8 mouse cellular contexts compared by ENCODE assay signal in the genomic region with DNA sequence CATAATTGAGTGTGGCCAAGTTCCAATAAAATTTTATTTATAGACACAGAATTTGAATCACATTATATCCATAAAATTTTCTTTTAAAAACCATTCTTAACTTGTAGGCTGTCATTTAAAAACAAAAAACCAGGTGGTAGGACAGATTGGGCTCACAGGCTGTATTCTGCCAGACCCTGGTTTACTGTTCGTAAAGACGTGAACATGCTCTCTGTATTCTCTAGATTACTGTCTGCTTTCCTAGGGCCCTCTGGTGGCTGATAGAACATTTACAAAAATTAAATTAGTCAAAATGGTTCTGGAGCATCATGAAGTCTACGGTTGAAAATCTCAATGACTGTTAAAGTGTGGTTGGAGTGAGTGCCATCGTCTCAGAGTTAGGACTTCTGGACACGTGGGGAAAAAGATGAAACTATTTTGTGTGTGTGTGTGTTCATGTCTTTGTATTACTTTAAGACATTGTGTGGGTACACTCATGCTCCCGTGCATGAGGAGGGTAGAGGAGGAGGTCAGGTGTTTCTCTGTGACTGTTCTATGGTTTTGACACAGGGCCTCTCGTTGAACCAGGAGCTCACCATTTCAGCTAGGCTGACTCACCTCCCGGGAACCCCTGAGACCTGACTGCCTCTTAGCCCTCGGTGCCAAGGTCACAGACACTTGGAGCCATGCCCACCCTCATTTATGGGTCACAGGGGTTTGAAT. TPM values are rescaled to one million over a fixed set of nuclear protein-coding genes. Genes with fewer than 3 reads are reported as not detected.
DNase-seq lines count a peak whose midpoint lies in the region; ATAC-seq and TF ChIP-seq lines count a peak whose summit lies in the region.
"Had no signal": no experiment of that assay in that cellular context is flagged by ENCODE, and none has a peak within 500 bp of the region (broad histone marks: within the 10 kb centered on the region; RNA-seq: fewer than 3 reads in every experiment).

No protein-coding gene starts in this region.

- TF ChIP-seq CTCF in liver, embryonic 14.5 days (IDR thresholded peaks at IDR 0.05; ENCODE audit: low read depth), result peak; percentile 26; the same call in 1 of the 2 replicates

- no peaks in the 10 kb centered on the region; a peak in 1 of 4 replicates for H3K4me1 ChIP-seq in liver, embryonic 14.5 days (replicated peaks; ENCODE audit: control insufficient read depth in 2 of 2, insufficient read depth in 2 of 2, low read length in 1 of 2)
- no peaks in the 10 kb centered on the region for H3K4me1 ChIP-seq in liver, embryonic 11.5 days (replicated peaks; ENCODE audit: control insufficient read depth, insufficient read depth, low read length)
- H3K4me1 ChIP-seq: embryonic facial prominence, embryonic 12.5 days had no signal

- intact Hi-C loops in heart, postnatal 25 days (cut with DNase I), result loop anchor here (5.0 kb wide), 1 partner anchor 83 kb away; the partner anchor contains the start of gene Dus2

- ATAC-seq in liver, embryonic 14.5 days (ENCODE audit: insufficient read depth), result no peak
- no peak for ATAC-seq in liver, embryonic 11.5 days (replicated peaks; ENCODE audit: low FRiP score)

- DNase-seq in liver, embryonic 14.5 days (ENCODE audit: low read depth in 3 of 3, low spot score in 3 of 3), result no peak
- DNase-seq in liver, embryonic 11.5 days (ENCODE audit: low spot score), result no peak
- peak; percentile 33 for DNase-seq in MN1 (ENCODE audit: low spot score)
- DNase-seq in adrenal gland, postnatal 25 days, result peak; percentile 77
- peak; percentile 82 for DNase-seq in layer of hippocampus, adult 9-11 months
- DNase-seq in ovary, postnatal 14 days (ENCODE audit: low spot score), result no peak
- DNase-seq in heart, postnatal 25 days (ENCODE audit: low spot score), result no peak

- 65% methylated on average over 9 of the region's 9 CpGs for WGBS in liver, embryonic 14.5 days (ENCODE audit: insufficient replicate concordance)
- 83% methylated on average over 9 of the region's 9 CpGs for WGBS in liver, embryonic 11.5 days

- TF ChIP-seq EP300 in liver, embryonic 14.5 days (IDR thresholded peaks at IDR 0.05; ENCODE audit: low read depth), result no peak

- H3K9me3 ChIP-seq in liver, embryonic 14.5 days (ENCODE audit: control insufficient read depth, low read length), result no peaks in the 10 kb centered on the region
- H3K9me3 ChIP-seq in liver, embryonic 11.5 days (ENCODE audit: control insufficient read depth, low read length), result no peaks in the 10 kb centered on the region
- H3K9me3 ChIP-seq: embryonic facial prominence, embryonic 12.5 days had no signal

- H3K27ac ChIP-seq in liver, embryonic 14.5 days, result no peak overlapping the region
- no peak overlapping the region for H3K27ac ChIP-seq in liver, embryonic 11.5 days (ENCODE audit: low read depth, low read length)
- H3K27ac ChIP-seq: embryonic facial prominence, embryonic 12.5 days had no signal

- H3K36me3 ChIP-seq in liver, embryonic 14.5 days (replicated peaks; ENCODE audit: control insufficient read depth, insufficient read depth, low read depth), result peaks cover 9% of the 10 kb centered on the region
- peaks cover 2% of the 10 kb centered on the region; the same call in 1 of the 2 replicates for H3K36me3 ChIP-seq in liver, embryonic 11.5 days (ENCODE audit: control insufficient read depth, insufficient read depth, low read length)

- H3K4me3 ChIP-seq in liver, embryonic 14.5 days (ENCODE audit: insufficient read depth in 1 of 2, low read depth in 2 of 2, low read length in 2 of 2), result no peak overlapping the region
- no peak overlapping the region for H3K4me3 ChIP-seq in liver, embryonic 11.5 days (ENCODE audit: low read depth, low read length)
- H3K4me3 ChIP-seq: embryonic facial prominence, embryonic 12.5 days had no signal

- no peak overlapping the region for H3K9ac ChIP-seq in liver, embryonic 14.5 days (replicated peaks)
- no peak overlapping the region for H3K9ac ChIP-seq in liver, embryonic 11.5 days (ENCODE audit: low read depth, low read length)
- H3K9ac ChIP-seq: embryonic facial prominence, embryonic 12.5 days had no signal

- no peaks in the 10 kb centered on the region for H3K27me3 ChIP-seq in liver, embryonic 14.5 days (ENCODE audit: control insufficient read depth, insufficient read depth, low read length)
- H3K27me3 ChIP-seq in liver, embryonic 11.5 days (replicated peaks; ENCODE audit: control insufficient read depth, insufficient read depth, low read length), result no peaks in the 10 kb centered on the region
- H3K27me3 ChIP-seq: embryonic facial prominence, embryonic 12.5 days had no signal

- H3K4me2 ChIP-seq in liver, embryonic 14.5 days (ENCODE audit: low read depth), result no peak overlapping the region
- H3K4me2 ChIP-seq in liver, embryonic 11.5 days, result no peak overlapping the region
- H3K4me2 ChIP-seq: embryonic facial prominence, embryonic 12.5 days had no signal

RNA-seq across cellular contexts. Expression of gene Nfatc3, which starts 16.7 kb away (rescaled TPM):
- 10.2 TPM in 2 replicates for polyA plus RNA-seq in liver, embryonic 14.5 days (2012; rRNA removed)
- polyA plus RNA-seq in liver, embryonic 14.5 days (2014; fragmentation: Nextera tagmentation; extraction: Ambion mirVana), result 2.6 and 2.7 TPM in 2 replicates
- polyA plus RNA-seq in liver, embryonic 11.5 days (2014; fragmentation: Nextera tagmentation; extraction: Ambion mirVana), result 5.3 and 6.2 TPM in 2 replicates
- 54.9 TPM in 2 replicates for total RNA-seq in adrenal gland, postnatal 25 days (2021)
- 10 to 100 TPM; 19.3 to 21.7 TPM for total RNA-seq in heart, postnatal 25 days (2021)

Comparison
In these comparisons a context has a peak if more than half of its experiments do, and no peak if none do; other contexts are left out.
1. DNase-seq: peak in MN1 (single experiment), adrenal gland, postnatal 25 days (single experiment) and layer of hippocampus, adult 9-11 months (single experiment); none in liver, embryonic 14.5 days (0 of 3), liver, embryonic 11.5 days (single experiment), ovary, postnatal 14 days (single experiment) and heart, postnatal 25 days (single experiment).